Mouse (Mus musculus): Measurements from ENCODE around the gene Ifitm2. TPM values are rescaled to one million over a fixed set of nuclear protein-coding genes. Genes with fewer than 3 reads are reported as not detected.

Gene Ifitm2
- polyA plus RNA-seq, 1 experiment from 2014 or later = 147 TPM

GRCm38 (mm10) chr7:140912293-140912692 lies 43.5 kb downstream of the Ifitm2 start:
- H3K36me3 ChIP-seq (ENCODE audit: poor library complexity, severe bottlenecking) = no peaks in the 10 kb centered on the region
- H3K9me3 ChIP-seq (replicated peaks) = no peaks in the 10 kb centered on the region
- H3K9ac ChIP-seq = no peak overlapping the region
- WGBS = 72% methylated on average over 3 of the region's 3 CpGs
- no peaks in the 10 kb centered on the region for H3K27me3 ChIP-seq
- H3K27ac ChIP-seq = no peak overlapping the region
- ATAC-seq = no peak
- no peak overlapping the region for H3K4me2 ChIP-seq
- H3K4me3 ChIP-seq = no peak overlapping the region
- peaks cover 4% of the 10 kb centered on the region; the same call in 1 of the 2 replicates for H3K4me1 ChIP-seq

GRCm38 (mm10) chr7:140908634-140909107 lies 47.1 kb downstream of the Ifitm2 start:
- peak; percentile 63 for ATAC-seq
- 3% methylated on average over 19 of the region's 19 CpGs for WGBS
- Histone ChIP-seq H3K4me1 (peaks cover 4% of the 10 kb centered on the region; the same call in 1 of the 2 replicates), H3K27ac (no peak overlapping the region), H3K36me3 (ENCODE audit: poor library complexity, severe bottlenecking) (no peaks in the 10 kb centered on the region), H3K27me3 (no peaks in the 10 kb centered on the region), H3K9me3 (replicated peaks) (no peaks in the 10 kb centered on the region), H3K4me2 (peak overlapping the region; percentile 71), H3K9ac (peak overlapping the region; percentile 53), H3K4me3 (peak overlapping the region; percentile 35)

- Histone ChIP-seq H3K9me3 (replicated peaks) (no peaks in the 10 kb centered on the region), H3K4me3 (no peak overlapping the region; the same call in 1 of the 2 replicates), H3K27ac (no peak overlapping the region), H3K9ac (no peak overlapping the region), H3K4me1 (peaks cover 7% of the 10 kb centered on the region; the same call in 1 of the 2 replicates), H3K4me2 (peak overlapping the region; percentile 71; the same call in 1 of the 2 replicates), H3K27me3 (no peaks in the 10 kb centered on the region), H3K36me3 (ENCODE audit: poor library complexity, severe bottlenecking) (no peaks in the 10 kb centered on the region)
- no peak for ATAC-seq
- 51% methylated on average over 7 of the region's 7 CpGs for WGBS
These were observed 47.6 kb downstream of the Ifitm2 start for GRCm38 (mm10) chr7:140908181-140908580.

GRCm38 (mm10) chr7:140907697-140908096 lies 48.1 kb downstream of the Ifitm2 start:
- no peaks in the 10 kb centered on the region for H3K9me3 ChIP-seq (replicated peaks)

GRCm38 (mm10) chr7:140907131-140907530 lies 48.7 kb downstream of the Ifitm2 start:
- H3K4me1 ChIP-seq = peaks cover 7% of the 10 kb centered on the region; the same call in 1 of the 2 replicates
- WGBS = 86% methylated on average over 13 of the region's 13 CpGs
- H3K27ac ChIP-seq = no peak overlapping the region
- no peak overlapping the region for H3K4me2 ChIP-seq
- no peaks in the 10 kb centered on the region for H3K27me3 ChIP-seq
- no peaks in the 10 kb centered on the region for H3K9me3 ChIP-seq (replicated peaks)
- no peaks in the 10 kb centered on the region for H3K36me3 ChIP-seq (ENCODE audit: poor library complexity, severe bottlenecking)
- H3K4me3 ChIP-seq = no peak overlapping the region
- no peak for ATAC-seq
- no peak overlapping the region for H3K9ac ChIP-seq

More at GRCm38 (mm10) chr7:140907697-140908096, 48.1 kb downstream of the Ifitm2 start:
- no peak overlapping the region for H3K4me3 ChIP-seq
- H3K36me3 ChIP-seq (ENCODE audit: poor library complexity, severe bottlenecking) = no peaks in the 10 kb centered on the region
- 88% methylated on average over 7 of the region's 7 CpGs for WGBS
- H3K27me3 ChIP-seq = no peaks in the 10 kb centered on the region
- peaks cover 7% of the 10 kb centered on the region; the same call in 1 of the 2 replicates for H3K4me1 ChIP-seq
- no peak for ATAC-seq
- H3K4me2 ChIP-seq = no peak overlapping the region
- H3K27ac ChIP-seq = no peak overlapping the region
- no peak overlapping the region for H3K9ac ChIP-seq

GRCm38 (mm10) chr7:140905642-140906081 lies 50.1 kb downstream of the Ifitm2 start:
- Histone ChIP-seq H3K27ac (no peak overlapping the region), H3K27me3 (no peaks in the 10 kb centered on the region), H3K36me3 (ENCODE audit: poor library complexity, severe bottlenecking) (no peaks in the 10 kb centered on the region), H3K4me3 (no peak overlapping the region), H3K9me3 (replicated peaks) (no peaks in the 10 kb centered on the region), H3K4me2 (no peak overlapping the region), H3K4me1 (peaks cover 7% of the 10 kb centered on the region; the same call in 1 of the 2 replicates), H3K9ac (no peak overlapping the region)
- 85% methylated on average over 2 of the region's 2 CpGs for WGBS
- no peak for ATAC-seq

Other genes with a start within 250 kb of the Ifitm2 start
- gene Cyp2e1, start 192.2 kb downstream of the Ifitm2 start, polyA plus RNA-seq (2015; fragmentation: Nextera tagmentation; extraction: Ambion mirVana) = not detected in 2 replicates
- gene Syce1, start 168.1 kb downstream of the Ifitm2 start, polyA plus RNA-seq (2015; fragmentation: Nextera tagmentation; extraction: Ambion mirVana) = 0.28 TPM in 1 of 2 replicates, not detected in the other
- gene Zfp941, start 133.8 kb downstream of the Ifitm2 start, polyA plus RNA-seq (2015; fragmentation: Nextera tagmentation; extraction: Ambion mirVana) = 8.7 and 10.6 TPM in 2 replicates
- gene Urah, start 121.0 kb downstream of the Ifitm2 start, polyA plus RNA-seq (2015; fragmentation: Nextera tagmentation; extraction: Ambion mirVana) = not detected in 2 replicates
- not detected in 2 replicates for gene Scgb1c1, start 110.4 kb downstream of the Ifitm2 start, polyA plus RNA-seq (2015; fragmentation: Nextera tagmentation; extraction: Ambion mirVana)
- not detected in 2 replicates for gene Odf3, start 108.2 kb downstream of the Ifitm2 start, polyA plus RNA-seq (2015; fragmentation: Nextera tagmentation; extraction: Ambion mirVana)
- gene Gm45785, start 99.7 kb downstream of the Ifitm2 start, polyA plus RNA-seq (2015; fragmentation: Nextera tagmentation; extraction: Ambion mirVana) = not detected in 2 replicates
- gene Ric8a, start 99.0 kb downstream of the Ifitm2 start, polyA plus RNA-seq (2015; fragmentation: Nextera tagmentation; extraction: Ambion mirVana) = 65.7 and 80.4 TPM in 2 replicates
- 34.6 and 38.7 TPM in 2 replicates for gene Bet1l, start 98.4 kb downstream of the Ifitm2 start, polyA plus RNA-seq (2015; fragmentation: Nextera tagmentation; extraction: Ambion mirVana)
- 310 and 318 TPM in 2 replicates for gene Psmd13, start 74.0 kb downstream of the Ifitm2 start, polyA plus RNA-seq (2015; fragmentation: Nextera tagmentation; extraction: Ambion mirVana)
- 29.4 and 31.0 TPM in 2 replicates for gene Sirt3, start 73.7 kb downstream of the Ifitm2 start, polyA plus RNA-seq (2015; fragmentation: Nextera tagmentation; extraction: Ambion mirVana)
- gene Cox8b, start 55.5 kb downstream of the Ifitm2 start, polyA plus RNA-seq (2015; fragmentation: Nextera tagmentation; extraction: Ambion mirVana) = not detected in 2 replicates
- gene Nlrp6, start 35.1 kb downstream of the Ifitm2 start, polyA plus RNA-seq (2015; fragmentation: Nextera tagmentation; extraction: Ambion mirVana) = 0.22 and 0.28 TPM in 2 replicates
- 8.2 and 9.4 TPM in 2 replicates for gene Pgghg, start 14.6 kb downstream of the Ifitm2 start, polyA plus RNA-seq (2015; fragmentation: Nextera tagmentation; extraction: Ambion mirVana)
- 0.45 and 0.64 TPM in 2 replicates for gene Ifitm5, start 5.7 kb downstream of the Ifitm2 start, polyA plus RNA-seq (2015; fragmentation: Nextera tagmentation; extraction: Ambion mirVana)
- gene Gm45717, start 50 bp downstream of the Ifitm2 start, polyA plus RNA-seq (2015; fragmentation: Nextera tagmentation; extraction: Ambion mirVana) = not detected in 2 replicates
- gene Ifitm1, start 11.2 kb upstream of the Ifitm2 start, polyA plus RNA-seq (2015; fragmentation: Nextera tagmentation; extraction: Ambion mirVana) = 2.7 and 4.8 TPM in 2 replicates
- gene Ifitm3, start 54.8 kb upstream of the Ifitm2 start, polyA plus RNA-seq (2015; fragmentation: Nextera tagmentation; extraction: Ambion mirVana) = 12.7 and 18.1 TPM in 2 replicates
- not detected in 2 replicates for gene Ifitm6, start 61.9 kb upstream of the Ifitm2 start, polyA plus RNA-seq (2015; fragmentation: Nextera tagmentation; extraction: Ambion mirVana)
- not detected in 2 replicates for gene Gm17387, start 73.1 kb upstream of the Ifitm2 start, polyA plus RNA-seq (2015; fragmentation: Nextera tagmentation; extraction: Ambion mirVana)
- 33.0 and 34.7 TPM in 2 replicates for gene B4galnt4, start 105.1 kb upstream of the Ifitm2 start, polyA plus RNA-seq (2015; fragmentation: Nextera tagmentation; extraction: Ambion mirVana)
- 0.25 TPM in 1 of 2 replicates, not detected in the other for gene Pkp3, start 122.2 kb upstream of the Ifitm2 start, polyA plus RNA-seq (2015; fragmentation: Nextera tagmentation; extraction: Ambion mirVana)
- gene Sigirr, start 144.6 kb upstream of the Ifitm2 start, polyA plus RNA-seq (2015; fragmentation: Nextera tagmentation; extraction: Ambion mirVana) = 1.5 and 1.7 TPM in 2 replicates
- gene Ano9, start 161.8 kb upstream of the Ifitm2 start, polyA plus RNA-seq (2015; fragmentation: Nextera tagmentation; extraction: Ambion mirVana) = 0.13 TPM in 1 of 2 replicates, not detected in the other
- gene Ptdss2, start 166.4 kb upstream of the Ifitm2 start, polyA plus RNA-seq (2015; fragmentation: Nextera tagmentation; extraction: Ambion mirVana) = 61.1 and 69.5 TPM in 2 replicates
- gene Rnh1, start 216.9 kb upstream of the Ifitm2 start, polyA plus RNA-seq (2015; fragmentation: Nextera tagmentation; extraction: Ambion mirVana) = 40.7 and 45.2 TPM in 2 replicates
- gene Hras, start 238.0 kb upstream of the Ifitm2 start, polyA plus RNA-seq (2015; fragmentation: Nextera tagmentation; extraction: Ambion mirVana) = 67.2 and 73.9 TPM in 2 replicates
- 12.6 and 17.3 TPM in 2 replicates for gene Lrrc56, start 238.2 kb upstream of the Ifitm2 start, polyA plus RNA-seq (2015; fragmentation: Nextera tagmentation; extraction: Ambion mirVana)